Mouse (Mus musculus): ENCODE data around the gene Aplnr.

DNA sequence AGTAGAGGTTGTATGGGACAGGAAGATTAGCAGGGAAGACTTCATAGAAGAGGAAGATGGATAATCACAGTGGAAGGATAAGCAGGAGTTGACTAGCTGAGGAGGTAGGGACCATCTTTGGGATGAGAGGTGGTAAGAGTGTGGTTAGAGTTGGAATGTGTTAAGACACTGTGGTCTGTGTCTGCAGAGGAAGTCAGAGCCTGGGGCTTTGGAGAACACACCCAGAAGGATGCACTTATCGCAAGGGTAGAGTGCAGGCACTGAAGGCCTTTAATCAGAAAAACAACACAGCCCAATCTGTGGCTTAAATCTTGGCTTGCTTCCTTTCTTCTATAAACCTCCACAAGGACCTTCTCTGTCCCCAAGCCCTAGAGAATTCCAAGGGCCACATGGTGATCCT, 32.3 kb downstream of the Aplnr start:
- TF ChIP-seq POLR2A (IDR thresholded peaks at IDR 0.05; ENCODE audit: borderline replicate concordance, low read depth, low read length): no peak
- no peak for TF ChIP-seq CTCF (IDR thresholded peaks at IDR 0.05; ENCODE audit: low read depth, low read length)

All from bone marrow macrophage, adult 2 months (primary cell).